Mouse (Mus musculus) midbrain, embryonic 14.5 days (tissue): Measurements from ENCODE around the gene Gm44579. TPM values are rescaled to one million over a fixed set of nuclear protein-coding genes. Genes with fewer than 3 reads are reported as not detected.

ENCODE experiments used
- polyA plus RNA-seq: library from polyadenylated mRNA; unstranded; fragments of >200 nt; fragmentation: Nextera tagmentation; extraction: Ambion mirVana; gene quantifications from 2 replicates; pipeline ENCODE4 v1.2.1, GENCODE M21; 2014

Gm44579 gene
- polyA plus RNA-seq, 1 experiment from 2014 or later: not detected

Other genes with a start within 250 kb of the Gm44579 start
- gene Col2a1, start 216.3 kb downstream of the Gm44579 start, polyA plus RNA-seq: 39.3 and 45.2 TPM in 2 replicates
- gene Pfkm, start 128.4 kb downstream of the Gm44579 start, polyA plus RNA-seq: 72.4 and 80.5 TPM in 2 replicates
- 26.1 and 27.2 TPM in 2 replicates for gene Senp1, start 127.2 kb downstream of the Gm44579 start, polyA plus RNA-seq
- 65.9 and 71.8 TPM in 2 replicates for gene Asb8, start 55.4 kb downstream of the Gm44579 start, polyA plus RNA-seq
- 98.5 and 102 TPM in 2 replicates for gene Ccdc184, start 53.8 kb downstream of the Gm44579 start, polyA plus RNA-seq
- gene Olfr288, start 25.4 kb downstream of the Gm44579 start, polyA plus RNA-seq: not detected in 2 replicates
- gene Olfr287, start 79 bp upstream of the Gm44579 start, polyA plus RNA-seq: 0.17 TPM in 1 of 2 replicates, not detected in the other
- gene Olfr286, start 13.5 kb upstream of the Gm44579 start, polyA plus RNA-seq: not detected in 2 replicates
- not detected in 2 replicates for gene H1fnt, start 36.3 kb upstream of the Gm44579 start, polyA plus RNA-seq
- gene Zfp641, start 75.2 kb upstream of the Gm44579 start, polyA plus RNA-seq: 7.9 and 11.7 TPM in 2 replicates
- gene Olfr285, start 96.4 kb upstream of the Gm44579 start, polyA plus RNA-seq: not detected in 2 replicates
- gene Olfr284, start 120.0 kb upstream of the Gm44579 start, polyA plus RNA-seq: 0.40 TPM in 1 of 2 replicates, not detected in the other
- gene Olfr283, start 160.0 kb upstream of the Gm44579 start, polyA plus RNA-seq: not detected in 2 replicates
- gene Olfr282, start 210.2 kb upstream of the Gm44579 start, polyA plus RNA-seq: not detected in 2 replicates
- not detected in 2 replicates for gene Olfr281, start 231.6 kb upstream of the Gm44579 start, polyA plus RNA-seq
- not detected in 2 replicates for gene OR5BS1P, start 248.9 kb upstream of the Gm44579 start, polyA plus RNA-seq